Mouse (Mus musculus) kidney, postnatal 10 days (tissue): Measurements from ENCODE around the gene Srprb.
"Not testable (repeated sequence)": the region's sequence is repeated elsewhere in the genome, so short reads cannot be mapped to it uniquely, and the experiment has no call there.

Experiments used
- DNase-seq: peaks from one replicate; pipeline ENCODE4 v3.0.0; 2021; ENCODE audit warnings: mixed read lengths

The Srprb gene

DNA sequence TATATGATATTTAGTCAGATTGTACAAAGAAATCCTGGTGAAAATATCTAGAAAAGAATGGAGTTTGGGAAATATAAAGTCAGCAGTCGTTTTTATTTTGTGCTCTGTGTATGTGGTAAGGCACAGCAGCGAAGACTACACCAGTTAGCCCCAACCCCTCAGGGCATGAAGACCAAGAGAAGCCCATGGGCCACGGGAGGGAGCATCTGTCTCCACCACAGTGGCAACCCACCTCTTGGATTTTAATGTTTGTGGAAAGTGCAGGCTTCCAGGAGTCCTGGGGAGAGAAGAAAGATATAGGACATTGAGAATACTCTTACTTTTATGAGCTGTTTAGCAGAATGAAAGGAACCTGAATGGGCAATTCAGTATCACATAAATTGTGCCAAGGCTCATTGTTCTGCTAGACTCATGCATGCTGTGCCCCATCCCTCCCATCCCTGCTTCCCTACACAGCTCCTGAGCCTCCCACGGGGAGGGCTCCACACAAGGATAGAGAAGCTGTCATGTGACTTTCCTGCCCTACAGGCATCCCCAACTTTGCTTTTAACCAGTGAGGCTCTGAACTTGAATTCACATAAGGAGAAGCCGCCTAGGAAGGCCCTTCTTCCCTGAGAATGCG is 7.0 kb upstream of the Srprb start:
- no peak for DNase-seq

DNA sequence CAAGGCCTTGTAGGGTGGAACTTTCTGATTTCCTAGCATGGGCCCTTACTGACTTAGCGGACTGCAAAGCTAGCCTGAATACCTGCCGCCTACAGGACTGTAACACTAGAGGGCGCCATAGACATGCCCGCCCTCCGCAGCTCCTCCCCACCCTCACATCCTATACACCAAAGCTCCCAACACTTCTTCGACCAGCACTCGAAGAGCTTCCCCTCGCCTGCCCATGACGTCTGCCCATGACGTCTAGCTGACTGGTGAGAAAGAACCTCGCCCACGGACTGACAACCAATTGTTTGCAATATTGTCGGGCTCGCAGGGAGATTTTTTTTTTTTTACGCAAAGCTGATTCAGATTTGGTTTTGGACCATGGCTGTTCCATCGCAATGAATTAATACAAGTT is 5.9 kb upstream of the Srprb start:
- DNase-seq: peak; percentile 81

- no peak for DNase-seq
Observed at GRCm38 (mm10) chr9:103205786-103206185, 3.8 kb upstream of the Srprb start.

GRCm38 (mm10) chr9:103188416-103188815 is 13.5 kb downstream of the Srprb start:
- no peak for DNase-seq

DNA sequence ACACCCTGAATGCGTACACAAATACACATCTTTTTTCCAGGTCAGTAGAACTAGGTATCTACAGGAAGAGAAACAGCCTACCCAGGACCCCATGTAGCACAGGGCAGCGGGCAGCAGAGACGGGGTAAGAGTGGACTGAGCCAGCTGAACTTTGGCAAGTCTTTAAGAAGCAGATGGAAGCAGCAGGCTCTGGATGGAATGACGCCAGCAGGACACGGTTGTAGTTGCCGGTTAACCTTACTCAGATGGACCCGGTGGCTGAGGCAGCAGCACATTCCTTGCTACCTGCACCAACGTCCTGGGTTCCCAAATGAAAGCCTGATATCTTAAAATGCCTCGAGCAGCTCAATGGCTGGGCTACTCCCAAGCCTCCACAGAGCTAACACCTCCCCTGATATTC is 15.2 kb downstream of the Srprb start:
- peak; percentile 79 for DNase-seq

DNA sequence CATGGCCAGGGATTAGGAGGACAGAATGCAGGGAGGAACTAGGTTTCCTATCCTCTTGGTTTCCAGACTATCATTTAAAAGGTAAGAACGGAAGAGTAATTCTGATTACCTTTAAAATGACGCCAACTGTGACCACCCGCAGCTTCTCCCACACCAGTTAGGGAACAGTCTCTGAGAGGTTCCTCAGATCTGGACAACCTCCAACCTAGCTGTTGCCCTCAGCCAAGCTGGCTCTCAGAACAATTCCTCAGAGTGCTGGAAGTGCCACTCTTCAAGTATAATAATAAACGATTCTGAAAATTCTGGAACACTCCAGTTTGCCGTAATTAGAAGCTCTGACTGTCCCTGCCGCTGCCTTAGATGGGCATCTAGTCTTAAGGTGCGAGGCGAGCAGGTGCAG is 16.0 kb downstream of the Srprb start:
- DNase-seq: no peak

DNA sequence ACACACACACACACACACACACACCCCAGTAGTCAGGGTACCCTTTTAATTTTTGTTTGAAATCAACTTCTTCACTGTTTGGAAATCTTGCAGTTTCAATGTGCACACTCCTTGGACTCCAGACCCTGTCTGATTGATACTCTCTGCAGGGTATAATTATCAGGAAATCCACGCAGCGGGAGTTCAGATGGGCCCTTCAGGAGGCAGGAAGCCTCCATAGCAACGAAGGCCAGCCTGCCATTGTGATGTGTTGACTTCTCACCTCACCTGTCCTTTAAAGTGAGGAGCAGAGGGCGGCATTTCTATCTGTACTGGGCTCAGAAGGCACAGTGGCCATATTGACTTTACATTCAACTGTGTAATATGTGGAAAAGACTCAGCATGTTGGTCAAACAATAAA is 17.1 kb downstream of the Srprb start:
- no peak for DNase-seq

GRCm38 (mm10) chr9:103181886-103182285 is 20.1 kb downstream of the Srprb start:
- no peak for DNase-seq

DNA sequence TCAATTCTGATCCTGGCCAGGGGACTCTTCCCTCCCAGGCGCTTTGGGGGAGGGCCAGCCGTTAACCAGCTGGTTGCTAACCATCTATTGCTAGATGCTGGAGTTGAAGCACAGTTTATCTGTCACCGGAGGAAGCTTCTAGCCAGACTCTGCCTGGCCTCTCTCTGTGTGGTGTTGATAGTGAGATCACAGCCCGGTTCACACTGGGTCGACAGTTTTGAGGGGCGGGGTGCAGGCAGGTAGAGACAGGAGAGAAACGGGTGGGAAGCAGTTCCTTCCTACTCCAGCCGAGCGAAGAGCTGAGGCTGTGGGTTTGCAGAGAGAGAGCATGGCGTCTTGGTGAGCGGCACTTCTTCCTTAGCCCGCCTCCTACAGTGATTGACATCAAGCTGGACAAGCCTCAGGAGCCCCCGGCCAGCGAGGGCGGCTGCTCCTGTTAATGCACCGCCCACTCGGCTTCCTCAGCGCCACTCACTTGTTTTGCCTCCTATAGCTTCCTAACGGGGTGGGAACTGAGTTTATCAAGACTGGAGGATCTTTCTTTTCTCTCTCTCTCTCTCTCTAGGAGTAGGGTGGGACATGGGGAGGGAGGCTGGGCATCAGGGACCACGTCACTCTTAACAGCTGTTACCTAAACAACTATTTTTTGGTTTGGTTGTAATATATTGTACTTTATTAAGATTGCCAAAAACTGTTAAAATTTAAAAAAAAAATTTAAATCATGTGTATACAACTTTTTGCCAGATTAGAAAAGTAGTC is 21.0 kb downstream of the Srprb start:
- peak; percentile 88 for DNase-seq

GRCm38 (mm10) chr9:103180303-103180702 is 21.6 kb downstream of the Srprb start:
- peak; percentile 51 for DNase-seq

DNA sequence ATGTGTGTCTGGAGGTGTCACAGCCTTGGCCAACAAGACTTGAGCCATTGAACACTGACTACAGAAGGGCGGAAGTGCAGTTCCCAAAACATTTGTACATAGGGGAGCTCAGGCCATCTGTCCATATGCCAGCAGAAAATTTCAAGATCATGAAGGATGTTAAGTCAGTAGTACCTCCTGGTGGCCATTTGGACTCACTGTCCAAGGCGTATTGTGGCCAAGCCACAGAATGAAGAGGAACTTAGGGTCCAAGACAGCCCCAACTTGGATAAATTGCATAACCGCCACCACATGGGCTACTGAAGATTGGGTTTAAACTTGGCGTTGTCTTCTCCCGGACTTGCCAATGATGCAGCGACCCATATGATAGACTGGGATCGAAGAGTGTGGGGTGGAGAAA is 26.2 kb downstream of the Srprb start:
- DNase-seq: no peak

DNA sequence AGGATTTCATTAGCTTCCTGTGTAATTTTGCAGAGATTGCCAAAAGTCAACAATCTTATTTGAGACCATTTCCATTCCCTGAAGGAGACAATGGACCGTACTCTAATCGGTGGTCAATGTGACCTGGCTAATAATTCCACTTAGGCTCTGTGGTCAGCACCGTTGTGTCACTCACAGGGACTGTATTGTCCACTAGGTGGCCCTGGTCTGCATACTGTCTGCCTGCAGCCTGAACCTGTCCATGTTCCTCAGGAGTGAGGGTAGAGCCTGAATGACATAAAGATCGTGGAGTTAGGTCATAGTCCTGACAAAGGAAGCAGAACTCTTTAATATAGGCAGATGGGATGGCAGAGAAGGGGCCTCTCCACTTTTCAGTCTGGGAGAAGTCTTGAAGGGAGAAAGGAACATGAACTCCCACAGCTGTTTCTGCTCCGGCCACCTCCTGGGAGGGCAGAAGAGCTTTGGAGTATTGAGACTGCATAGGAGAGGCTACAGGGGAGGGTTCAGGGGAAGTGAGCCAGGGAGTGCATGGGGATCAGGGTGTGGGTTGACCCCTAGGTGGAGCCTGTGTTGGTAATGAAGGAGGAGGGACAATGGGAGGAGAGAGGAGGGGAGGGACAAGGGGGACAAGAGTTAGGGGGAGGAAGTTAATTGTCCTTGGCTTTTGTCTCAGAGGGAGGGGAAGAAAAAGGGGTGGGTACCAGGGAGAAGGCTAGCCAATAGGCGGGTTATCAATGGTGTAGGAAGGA is 27.0 kb downstream of the Srprb start:
- DNase-seq: peak; percentile 63

- DNase-seq: no peak
Observed at GRCm38 (mm10) chr9:103168771-103169170, 33.2 kb downstream of the Srprb start.

DNA sequence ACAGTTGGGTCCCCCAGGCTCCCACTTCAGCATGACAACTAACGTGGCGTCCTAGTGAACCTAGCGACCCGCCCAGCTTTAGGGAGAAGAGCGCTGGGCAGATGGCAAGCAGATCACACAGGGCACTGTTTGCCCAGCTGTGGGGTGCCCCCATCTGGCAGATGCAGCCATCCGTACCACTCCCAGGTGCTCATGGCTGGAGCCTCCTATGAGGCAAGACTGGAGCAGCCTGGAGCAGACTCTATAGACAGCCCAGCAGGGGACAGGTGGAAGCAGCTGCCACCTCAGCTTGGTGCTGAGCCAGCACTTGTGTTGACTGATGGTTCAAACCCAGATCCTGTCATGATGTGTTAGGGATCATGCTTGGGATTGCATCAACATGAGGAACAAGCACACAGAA is 33.9 kb downstream of the Srprb start:
- peak; percentile 21 for DNase-seq

- DNase-seq: no peak
Observed at GRCm38 (mm10) chr9:103163806-103164205, 38.1 kb downstream of the Srprb start.

DNA sequence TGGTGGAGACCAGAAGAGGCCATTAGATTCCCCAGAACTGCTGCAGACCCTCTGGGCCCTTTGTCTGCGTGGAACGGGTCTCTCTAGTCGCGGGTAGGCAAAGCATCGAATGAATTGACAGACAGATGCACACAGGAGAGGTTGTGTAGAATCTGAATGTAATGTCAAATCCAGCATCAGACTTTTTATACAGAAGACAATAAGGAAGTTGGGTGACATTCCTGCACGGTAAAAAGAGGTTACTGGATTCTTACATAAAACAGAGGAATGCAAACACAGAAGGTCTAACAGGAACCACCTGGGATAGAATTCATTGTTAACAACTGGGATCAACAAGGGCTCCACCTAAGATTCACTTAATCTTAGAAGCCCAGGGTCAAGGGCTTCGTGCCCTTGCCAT is 46.8 kb downstream of the Srprb start:
- DNase-seq: not testable (repeated sequence)

GRCm38 (mm10) chr9:103154568-103154967 is 47.4 kb downstream of the Srprb start:
- DNase-seq: no peak

- no peak for DNase-seq
Observed at GRCm38 (mm10) chr9:103153286-103153685, 48.7 kb downstream of the Srprb start.

DNA sequence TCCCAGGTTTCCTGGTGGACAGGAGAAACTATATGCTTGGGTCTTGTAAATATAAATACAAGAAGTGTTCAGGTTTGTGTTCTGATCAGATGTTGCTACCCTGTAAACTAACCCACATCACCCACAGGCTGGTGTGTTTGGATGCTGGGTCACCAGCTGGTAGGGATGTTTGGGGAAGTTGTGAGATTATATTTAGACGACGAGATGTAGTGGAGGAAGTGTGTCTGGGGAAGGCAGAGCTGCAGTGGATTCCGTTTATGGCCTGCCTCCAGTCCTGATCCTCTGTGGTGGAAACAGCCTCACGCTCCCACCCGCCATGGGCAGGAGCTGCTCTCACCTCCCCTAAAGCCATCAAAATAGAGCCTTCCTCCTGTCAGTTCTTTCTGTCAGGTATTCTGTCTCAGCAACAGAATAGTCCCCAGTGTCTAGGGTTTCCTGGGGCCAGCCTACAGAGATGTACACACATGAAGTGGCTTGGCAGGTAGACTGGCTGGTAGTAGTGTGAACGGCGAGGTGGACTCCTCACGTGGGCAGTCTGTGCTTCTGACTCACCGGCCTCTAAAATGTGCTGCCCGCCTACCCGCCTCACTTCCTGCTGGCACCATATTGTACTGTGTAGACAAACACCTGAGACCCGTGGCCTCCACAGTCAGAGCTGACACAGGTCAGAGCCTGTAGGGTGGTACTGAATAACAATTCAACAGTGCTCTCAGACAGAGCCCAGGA is 52.7 kb downstream of the Srprb start:
- no peak for DNase-seq

- no peak for DNase-seq
Observed at GRCm38 (mm10) chr9:103147103-103147502, 54.8 kb downstream of the Srprb start.

- no peak for DNase-seq
Observed at GRCm38 (mm10) chr9:103146703-103147102, 55.2 kb downstream of the Srprb start.

DNA sequence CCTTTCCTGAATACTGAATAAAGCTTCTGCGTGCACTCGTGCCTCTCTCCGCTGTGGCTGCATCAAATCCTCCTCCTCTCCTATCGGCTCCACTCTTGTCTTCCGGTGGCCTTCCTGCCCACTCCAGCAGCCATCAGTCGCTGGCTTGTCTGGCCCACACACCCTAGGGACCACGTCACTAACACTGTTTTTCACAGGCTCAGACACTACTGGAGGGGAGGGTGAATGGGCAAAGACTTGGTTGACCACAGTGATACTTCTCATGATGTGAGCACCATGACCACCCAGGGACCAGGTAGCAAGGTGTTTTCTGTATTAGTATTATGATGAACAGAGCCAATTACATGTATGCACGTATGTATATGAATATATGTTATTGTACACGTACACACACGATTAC is 55.7 kb downstream of the Srprb start:
- no peak for DNase-seq

GRCm38 (mm10) chr9:103145351-103145750 is 56.6 kb downstream of the Srprb start:
- no peak for DNase-seq
